Mouse (Mus musculus) spleen, postnatal 10 days (tissue): ENCODE data around the gene 1700022I11Rik.
"Not testable (repeated sequence)": the region's sequence is repeated elsewhere in the genome, so short reads cannot be mapped to it uniquely, and the experiment has no call there.

Experiments used
- DNase-seq, 2 experiments: peaks; one replicate each; pipeline ENCODE4 v3.0.0; 2021 to 2022; ENCODE audit warnings: low spot score in 2 of 2

The 1700022I11Rik gene

DNA sequence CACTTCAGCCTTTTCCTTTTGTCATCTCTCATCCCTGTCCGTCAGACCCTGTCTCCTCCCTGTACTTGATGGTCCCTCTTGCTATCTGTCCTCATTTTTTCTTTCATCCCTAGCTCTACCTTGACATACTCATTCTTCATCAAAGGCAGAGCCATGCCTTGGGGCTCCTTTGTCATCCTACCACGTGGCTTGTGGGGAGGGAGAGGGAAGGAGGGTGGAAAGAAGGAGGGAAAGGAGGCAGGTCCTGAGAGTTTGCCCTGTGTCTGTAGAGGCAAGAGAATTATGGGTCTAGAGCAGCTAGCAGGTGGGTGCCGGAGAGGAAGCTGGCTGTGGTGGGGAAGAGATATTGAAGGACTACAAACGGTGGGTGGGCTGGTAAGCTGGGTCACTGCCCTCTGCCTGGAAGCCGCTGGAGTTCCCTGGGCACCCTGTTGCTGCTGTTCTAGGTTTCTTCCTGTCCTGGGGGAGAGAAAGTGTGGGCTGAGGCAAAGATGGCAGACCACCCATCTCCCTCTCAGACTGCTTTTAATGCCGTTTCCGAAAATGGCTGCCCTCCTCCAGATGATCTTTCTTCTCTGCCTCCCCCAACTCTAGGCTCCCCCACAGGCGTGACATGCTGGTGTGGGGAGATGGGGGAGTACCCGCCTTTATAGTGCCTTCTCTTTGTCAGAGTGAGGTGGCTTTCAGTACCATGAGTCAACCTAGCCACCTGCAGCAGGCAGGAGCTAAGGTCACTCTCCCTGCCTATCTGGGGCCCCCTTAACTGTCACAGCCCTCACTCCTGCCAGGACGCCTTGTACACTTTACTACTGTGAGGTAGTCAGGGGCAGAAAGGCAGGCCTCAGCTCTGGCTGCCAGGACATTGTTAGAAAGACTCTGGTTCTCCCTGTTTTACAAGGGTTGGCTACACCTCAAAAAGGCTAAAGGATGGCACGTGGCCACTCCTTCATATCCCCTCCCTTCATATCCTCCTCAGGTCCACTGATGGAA, 17.9 kb upstream of the 1700022I11Rik start:
- no peak for DNase-seq

- no peak for DNase-seq
Observed at GRCm38 (mm10) chr4:42952563-42952962, 16.8 kb upstream of the 1700022I11Rik start.

GRCm38 (mm10) chr4:42953435-42954094, 15.8 kb upstream of the 1700022I11Rik start:
- DNase-seq: no peak

DNA sequence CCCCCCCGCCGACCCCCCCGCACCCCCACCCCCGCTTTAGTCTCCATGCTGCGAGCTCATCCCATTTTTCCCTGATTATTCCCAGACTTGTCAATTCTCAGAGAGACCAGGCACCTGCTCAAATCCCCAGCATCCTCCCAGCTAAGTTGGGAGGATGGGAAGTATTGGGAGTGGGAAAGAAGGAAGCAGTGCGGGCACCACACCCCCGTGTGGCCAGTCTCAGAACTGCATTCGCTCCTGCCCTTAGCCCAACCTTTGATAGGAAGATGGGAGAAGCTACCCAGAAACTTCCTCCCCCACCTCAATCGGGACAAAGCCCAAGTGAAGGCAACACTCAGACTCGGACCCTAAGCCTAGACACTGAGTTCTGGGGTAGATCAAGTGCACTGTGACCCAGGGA, 15.1 kb upstream of the 1700022I11Rik start:
- DNase-seq: peak; percentile 51 to 74

GRCm38 (mm10) chr4:42955200-42955599, 14.2 kb upstream of the 1700022I11Rik start:
- no peak for DNase-seq

DNA sequence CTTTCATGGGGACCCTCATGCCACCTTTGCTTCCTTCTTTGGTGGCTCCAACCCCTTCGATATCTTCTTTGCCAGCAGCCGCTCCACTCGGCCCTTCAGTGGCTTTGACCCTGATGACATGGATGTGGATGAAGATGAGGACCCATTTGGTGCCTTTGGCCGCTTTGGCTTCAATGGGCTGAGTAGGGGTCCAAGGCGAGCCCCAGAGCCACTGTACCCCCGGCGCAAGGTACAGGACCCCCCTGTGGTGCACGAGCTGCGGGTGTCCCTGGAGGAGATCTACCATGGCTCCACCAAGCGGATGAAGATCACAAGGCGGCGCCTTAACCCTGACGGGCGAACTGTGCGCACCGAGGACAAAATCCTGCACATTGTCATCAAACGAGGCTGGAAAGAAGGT, 12.8 kb upstream of the 1700022I11Rik start:
- DNase-seq: no peak

DNA sequence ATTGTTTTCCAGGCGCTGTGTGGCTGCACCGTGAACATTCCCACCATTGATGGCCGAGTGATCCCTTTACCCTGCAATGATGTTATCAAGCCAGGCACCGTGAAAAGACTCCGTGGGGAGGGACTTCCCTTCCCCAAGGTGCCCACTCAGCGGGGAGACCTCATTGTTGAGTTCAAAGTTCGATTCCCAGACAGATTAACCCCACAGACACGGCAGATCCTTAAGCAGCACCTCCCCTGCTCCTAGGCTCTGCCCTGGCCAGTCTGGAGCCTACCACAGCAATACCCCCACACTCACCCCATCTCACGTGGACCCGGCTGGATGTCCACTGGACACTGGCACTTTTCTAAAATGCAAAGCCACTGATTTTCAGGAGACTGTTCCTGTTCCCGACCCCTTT, 12.1 kb upstream of the 1700022I11Rik start:
- no peak for DNase-seq

DNA sequence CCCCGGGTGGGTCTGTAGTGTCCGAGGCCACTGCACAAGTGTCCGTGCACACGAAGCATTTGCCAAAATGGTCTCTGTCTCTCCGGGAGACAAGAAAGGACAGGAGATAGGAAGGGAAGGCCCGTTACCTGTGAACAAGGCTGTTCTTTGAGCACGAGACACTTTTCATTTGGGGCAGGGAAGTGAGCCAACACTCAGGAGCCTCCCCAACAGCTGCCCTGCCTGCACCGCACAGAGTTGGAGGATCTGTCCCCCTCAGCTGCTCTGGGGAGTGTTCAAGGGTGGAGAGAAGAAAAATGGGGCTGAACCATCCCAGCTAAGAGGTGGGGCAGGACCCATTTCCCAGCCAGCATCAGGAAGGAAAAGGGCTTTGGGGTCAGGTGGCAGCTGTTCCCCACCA, 11.4 kb upstream of the 1700022I11Rik start:
- no peak for DNase-seq

- no peak for DNase-seq
Observed at GRCm38 (mm10) chr4:42958942-42959341, 10.5 kb upstream of the 1700022I11Rik start.

DNA sequence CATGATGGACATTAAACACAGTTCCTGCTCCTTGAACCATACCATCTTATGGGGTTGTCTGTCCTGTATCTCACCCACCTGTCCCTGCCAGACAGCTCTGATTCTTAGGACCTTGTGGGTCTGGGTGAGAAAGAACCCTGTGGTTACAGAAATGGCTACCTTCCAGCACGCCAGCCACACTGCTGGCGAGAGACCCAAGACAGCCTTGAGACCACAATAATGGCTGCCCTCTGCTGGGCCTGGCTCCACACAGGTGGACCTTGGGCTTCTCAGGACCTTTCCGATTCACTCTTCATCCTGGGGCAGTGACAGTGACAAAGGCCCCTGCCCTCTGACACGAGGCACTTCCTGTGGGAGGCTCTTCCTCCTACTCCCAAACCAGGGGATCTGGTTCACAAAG, 10.0 kb upstream of the 1700022I11Rik start:
- DNase-seq: no peak

DNA sequence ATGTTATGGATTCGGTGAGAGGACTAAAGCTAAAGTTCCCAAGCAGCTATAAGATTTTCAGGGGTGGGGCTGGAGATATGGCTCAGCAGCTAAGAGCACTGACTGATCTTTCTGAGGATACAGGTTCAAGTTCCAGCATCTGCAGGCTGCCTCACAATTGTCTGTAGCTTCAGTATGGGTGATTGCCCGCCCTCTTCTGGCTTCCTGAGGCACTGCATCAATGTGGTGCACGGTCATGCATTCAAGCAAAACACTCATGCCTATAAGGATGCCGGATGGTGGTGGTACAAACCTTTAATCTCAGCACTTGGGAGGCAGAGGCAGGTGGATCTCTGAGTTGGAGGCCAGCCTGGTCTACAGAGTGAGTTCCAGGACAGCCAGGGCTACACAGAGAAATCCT, 7.8 kb upstream of the 1700022I11Rik start:
- DNase-seq: peak; percentile 36 to 74

GRCm38 (mm10) chr4:42963480-42963879, 5.9 kb upstream of the 1700022I11Rik start:
- peak in 1 of 2 experiments; percentile 67 for DNase-seq

DNA sequence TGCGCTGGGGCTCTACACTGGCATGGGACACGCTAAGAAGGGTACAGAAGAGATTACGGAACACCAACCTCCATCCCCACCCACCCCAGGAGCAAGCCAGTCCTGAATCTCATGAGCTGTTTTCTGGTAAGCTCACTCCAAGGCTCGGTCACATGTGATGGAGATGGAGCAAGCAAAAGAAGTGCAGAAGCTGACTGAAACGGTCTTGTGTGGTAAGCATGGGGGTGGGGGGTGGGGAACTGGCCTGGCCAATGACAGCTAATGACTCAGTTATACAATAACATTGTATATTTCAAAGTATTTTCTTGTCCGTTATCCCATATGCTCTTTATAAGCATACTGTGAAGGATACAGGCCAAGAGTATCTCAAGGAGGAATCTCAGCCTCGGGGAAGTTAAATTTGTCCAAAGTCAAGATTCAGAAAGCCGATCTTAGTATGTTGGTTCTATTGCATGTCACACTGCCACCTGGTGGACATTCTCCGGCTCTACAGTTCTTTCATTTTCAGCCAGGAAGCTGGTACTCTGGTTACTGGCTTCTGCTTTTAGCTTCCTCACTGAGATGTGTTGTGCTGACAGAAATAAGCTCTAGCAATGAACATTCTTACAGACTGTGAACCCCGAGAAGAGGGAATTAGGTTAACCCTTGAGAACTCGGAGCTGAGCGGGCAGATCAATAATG, 4.2 kb upstream of the 1700022I11Rik start:
- peak in 1 of 2 experiments; percentile 65 for DNase-seq

DNA sequence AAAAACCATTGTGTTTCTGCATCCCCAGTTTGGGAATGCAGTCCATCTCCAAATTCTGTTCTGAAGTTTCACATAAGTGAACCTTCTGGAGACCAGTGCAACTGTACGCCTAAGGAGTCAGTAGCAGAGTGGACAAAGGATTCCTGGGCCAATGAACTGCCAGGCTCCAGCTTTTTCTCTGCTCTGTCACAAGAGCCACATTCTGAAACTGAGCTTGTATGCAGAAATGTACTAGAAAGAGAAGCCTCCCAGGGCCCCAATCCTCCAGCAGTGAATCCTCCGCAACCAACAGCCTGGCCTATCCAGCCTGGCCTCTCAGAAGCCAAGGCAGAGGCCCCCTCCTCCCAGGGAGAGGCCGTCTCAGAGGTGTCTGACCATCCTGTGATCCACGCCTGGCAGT, 3.5 kb downstream of the 1700022I11Rik start:
- no peak for DNase-seq

- no peak for DNase-seq
Observed at GRCm38 (mm10) chr4:42973868-42974267, 4.5 kb downstream of the 1700022I11Rik start.

GRCm38 (mm10) chr4:42978062-42978461, 8.7 kb downstream of the 1700022I11Rik start:
- DNase-seq: no peak

DNA sequence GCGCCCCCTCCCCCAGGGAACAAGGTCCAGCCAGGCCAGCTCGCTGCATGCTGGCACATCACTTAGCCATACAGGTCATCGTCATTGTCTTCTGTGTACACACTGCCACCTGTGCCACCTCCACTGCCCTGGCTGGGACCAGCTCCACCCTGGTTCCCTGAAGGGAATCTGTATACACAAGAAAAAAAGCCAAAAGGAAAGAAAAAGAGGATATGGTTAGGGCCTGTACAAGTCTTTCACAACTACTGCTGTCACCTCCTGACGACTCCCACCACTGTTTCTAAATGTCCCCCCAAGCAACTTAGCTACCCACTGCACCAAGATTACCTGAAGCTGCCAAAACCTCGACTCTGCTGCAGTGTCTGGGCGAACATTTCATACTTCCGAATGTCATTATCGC, 11.1 kb downstream of the 1700022I11Rik start:
- DNase-seq: not testable (repeated sequence)

- no peak for DNase-seq
Observed at GRCm38 (mm10) chr4:42988296-42988695, 18.9 kb downstream of the 1700022I11Rik start.

- DNase-seq: no peak
Observed at GRCm38 (mm10) chr4:42998022-42998421, 28.6 kb downstream of the 1700022I11Rik start.

- DNase-seq: peak; percentile 73 to 79
Observed at GRCm38 (mm10) chr4:42999451-43000140, 30.2 kb downstream of the 1700022I11Rik start.

DNA sequence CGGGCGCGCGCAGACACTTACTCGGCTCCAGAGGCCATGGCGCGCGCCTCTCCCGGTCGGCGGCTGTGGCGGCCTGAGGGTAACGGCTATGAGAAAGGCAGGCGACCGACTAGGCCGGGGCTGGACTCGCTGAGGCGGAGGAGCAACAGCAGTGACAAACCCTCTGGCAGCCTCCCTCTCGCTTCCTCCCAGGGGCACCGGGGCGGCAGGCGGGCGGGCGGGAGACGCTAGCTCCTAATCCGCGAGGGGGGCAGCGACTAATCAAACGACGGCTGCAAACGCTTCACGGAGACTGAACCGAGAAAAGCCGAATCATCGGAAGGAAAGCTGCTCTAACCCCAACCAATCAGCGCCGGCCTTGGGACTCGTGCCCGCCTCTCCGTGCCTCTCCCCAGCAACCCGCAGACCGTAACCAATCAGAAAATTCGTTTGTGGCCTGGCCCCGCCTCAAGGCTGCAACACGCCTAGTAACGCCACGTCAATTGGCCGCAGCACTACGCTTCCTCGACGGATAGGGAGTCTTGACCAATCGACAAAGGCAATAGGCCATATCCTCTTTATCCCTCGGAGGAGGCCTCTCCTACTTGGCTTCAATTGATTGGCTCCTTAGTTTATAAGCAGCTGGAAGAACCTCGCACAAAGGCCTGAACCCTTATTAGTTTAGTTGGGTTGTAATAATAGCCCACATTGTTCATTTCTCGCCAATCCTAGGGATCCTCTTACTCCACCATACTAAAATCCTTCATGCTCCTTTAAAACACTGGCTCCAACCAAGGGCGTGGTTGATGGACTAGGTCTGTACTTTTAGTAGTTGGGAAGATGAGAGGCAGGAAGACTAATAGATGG, 31.0 kb downstream of the 1700022I11Rik start, which contains the start of gene Vcp:
Gene Vcp, minus strand, starts transcription at position 367 of the 846 bp plus-strand sequence.
- peak; percentile 98 to 99 for DNase-seq
